Mouse (Mus musculus): Measurements from ENCODE around the gene Nnmt. TPM values are rescaled to one million over a fixed set of nuclear protein-coding genes. Genes with fewer than 3 reads are reported as not detected.

The Nnmt gene
- polyA plus RNA-seq (2015; fragmentation: Nextera tagmentation; extraction: Ambion mirVana), result 1.5 and 2.5 TPM in 2 replicates

GRCm38 (mm10) chr9:48604939-48605598 lies at the start of gene Nnmt:
Gene Nnmt (minus strand): TSS chr9:48605153.
- H3K36me3 ChIP-seq (ENCODE audit: control insufficient read depth, insufficient read depth, low read length), result no peaks in the 10 kb centered on the region

GRCm38 (mm10) chr9:48654730-48655129 lies 49.8 kb upstream of the Nnmt start:
- H3K27ac ChIP-seq (ENCODE audit: low read length), result no peak overlapping the region
- H3K9me3 ChIP-seq (ENCODE audit: control insufficient read depth, low read length), result peaks cover 4% of the 10 kb centered on the region
- no peak overlapping the region for H3K4me3 ChIP-seq (ENCODE audit: low read length)
- peaks cover 7% of the 10 kb centered on the region for H3K4me1 ChIP-seq (replicated peaks; ENCODE audit: control insufficient read depth, insufficient read depth, low read length)
- WGBS, result 23% methylated on average over 8 of the region's 8 CpGs
- H3K4me2 ChIP-seq (ENCODE audit: low read depth, low read length), result no peak overlapping the region
- H3K36me3 ChIP-seq (ENCODE audit: control insufficient read depth, insufficient read depth, low read length), result peaks cover 5% of the 10 kb centered on the region
- H3K9ac ChIP-seq (ENCODE audit: low read length), result no peak overlapping the region
- no peak for ATAC-seq (ENCODE audit: low read depth)
- no peaks in the 10 kb centered on the region; the same call in 1 of the 2 replicates for H3K27me3 ChIP-seq (ENCODE audit: control insufficient read depth, insufficient read depth, low read depth, low read length)

More at GRCm38 (mm10) chr9:48604939-48605598, at the start of gene Nnmt:
- ATAC-seq (ENCODE audit: low read depth), result no peak
- H3K9ac ChIP-seq (ENCODE audit: low read length), result no peak within 1 kb of the TSS
- H3K4me2 ChIP-seq (ENCODE audit: low read depth, low read length), result 0 out of 2 replicates have a peak within 1 kb of the TSS, but pooled peaks have one; percentile 13
- WGBS, result 20% methylated on average over 8 of the region's 8 CpGs
- H3K27ac ChIP-seq (ENCODE audit: low read length), result no peak within 1 kb of the TSS
- H3K9me3 ChIP-seq (ENCODE audit: control insufficient read depth, low read length), result no peaks in the 10 kb centered on the region
- no peaks in the 10 kb centered on the region; the same call in 1 of the 2 replicates for H3K4me1 ChIP-seq (replicated peaks; ENCODE audit: control insufficient read depth, insufficient read depth, low read length)
- no peak within 1 kb of the TSS for H3K4me3 ChIP-seq (ENCODE audit: low read length)
- H3K27me3 ChIP-seq (ENCODE audit: control insufficient read depth, insufficient read depth, low read depth, low read length), result no peaks in the 10 kb centered on the region

GRCm38 (mm10) chr9:48653399-48654070 lies 48.6 kb upstream of the Nnmt start:
- no peak overlapping the region for H3K4me2 ChIP-seq (ENCODE audit: low read depth, low read length)
- no peaks in the 10 kb centered on the region for H3K9me3 ChIP-seq (ENCODE audit: control insufficient read depth, low read length)
- ATAC-seq (ENCODE audit: low read depth), result no peak
- H3K27me3 ChIP-seq (ENCODE audit: control insufficient read depth, insufficient read depth, low read depth, low read length), result no peaks in the 10 kb centered on the region; the same call in 1 of the 2 replicates
- H3K36me3 ChIP-seq (ENCODE audit: control insufficient read depth, insufficient read depth, low read length), result no peaks in the 10 kb centered on the region
- H3K9ac ChIP-seq (ENCODE audit: low read length), result no peak overlapping the region
- peaks cover 16% of the 10 kb centered on the region for H3K4me1 ChIP-seq (replicated peaks; ENCODE audit: control insufficient read depth, insufficient read depth, low read length)
- H3K4me3 ChIP-seq (ENCODE audit: low read length), result no peak overlapping the region
- 32% methylated on average over 7 of the region's 7 CpGs for WGBS
- no peak overlapping the region for H3K27ac ChIP-seq (ENCODE audit: low read length)

- Histone ChIP-seq H3K9ac (ENCODE audit: low read length) (no peak overlapping the region), H3K27ac (ENCODE audit: low read length) (no peak overlapping the region), H3K4me3 (ENCODE audit: low read length) (no peak overlapping the region), H3K9me3 (ENCODE audit: control insufficient read depth, low read length) (no peaks in the 10 kb centered on the region), H3K4me2 (ENCODE audit: low read depth, low read length) (no peak overlapping the region), H3K36me3 (ENCODE audit: control insufficient read depth, insufficient read depth, low read length) (no peaks in the 10 kb centered on the region), H3K4me1 (replicated peaks; ENCODE audit: control insufficient read depth, insufficient read depth, low read length) (peaks cover 20% of the 10 kb centered on the region), H3K27me3 (ENCODE audit: control insufficient read depth, insufficient read depth, low read depth, low read length) (no peaks in the 10 kb centered on the region; the same call in 1 of the 2 replicates)
- 54% methylated on average over 4 of the region's 4 CpGs for WGBS
- no peak for ATAC-seq (ENCODE audit: low read depth)
These were observed 47.1 kb upstream of the Nnmt start for GRCm38 (mm10) chr9:48652026-48652425.

GRCm38 (mm10) chr9:48650846-48651245 lies 45.9 kb upstream of the Nnmt start:
- no peak for ATAC-seq (ENCODE audit: low read depth)
- WGBS, result 80% methylated on average over 2 of the region's 2 CpGs
- no peaks in the 10 kb centered on the region; the same call in 1 of the 2 replicates for H3K27me3 ChIP-seq (ENCODE audit: control insufficient read depth, insufficient read depth, low read depth, low read length)

GRCm38 (mm10) chr9:48649851-48650685 lies 45.1 kb upstream of the Nnmt start:
- Histone ChIP-seq H3K4me2 (ENCODE audit: low read depth, low read length) (peak overlapping the region; percentile 61), H3K27ac (ENCODE audit: low read length) (no peak overlapping the region), H3K9me3 (ENCODE audit: control insufficient read depth, low read length) (no peaks in the 10 kb centered on the region), H3K4me3 (ENCODE audit: low read length) (peak overlapping the region; percentile 45), H3K4me1 (replicated peaks; ENCODE audit: control insufficient read depth, insufficient read depth, low read length) (peaks cover 16% of the 10 kb centered on the region), H3K36me3 (ENCODE audit: control insufficient read depth, insufficient read depth, low read length) (no peaks in the 10 kb centered on the region), H3K9ac (ENCODE audit: low read length) (no peak overlapping the region; the same call in 1 of the 2 replicates), H3K27me3 (ENCODE audit: control insufficient read depth, insufficient read depth, low read depth, low read length) (no peaks in the 10 kb centered on the region; the same call in 1 of the 2 replicates)
- no peak for ATAC-seq (ENCODE audit: low read depth)
- 55% methylated on average over 16 of the region's 17 CpGs for whole genome bisulfite sequencing

More at GRCm38 (mm10) chr9:48650846-48651245, 45.9 kb upstream of the Nnmt start:
- no peak overlapping the region for H3K4me2 ChIP-seq (ENCODE audit: low read depth, low read length)
- H3K4me1 ChIP-seq (replicated peaks; ENCODE audit: control insufficient read depth, insufficient read depth, low read length), result peaks cover 17% of the 10 kb centered on the region
- no peaks in the 10 kb centered on the region for H3K36me3 ChIP-seq (ENCODE audit: control insufficient read depth, insufficient read depth, low read length)
- no peak overlapping the region for H3K27ac ChIP-seq (ENCODE audit: low read length)
- H3K9ac ChIP-seq (ENCODE audit: low read length), result no peak overlapping the region
- no peak overlapping the region for H3K4me3 ChIP-seq (ENCODE audit: low read length)
- no peaks in the 10 kb centered on the region for H3K9me3 ChIP-seq (ENCODE audit: control insufficient read depth, low read length)

DNA sequence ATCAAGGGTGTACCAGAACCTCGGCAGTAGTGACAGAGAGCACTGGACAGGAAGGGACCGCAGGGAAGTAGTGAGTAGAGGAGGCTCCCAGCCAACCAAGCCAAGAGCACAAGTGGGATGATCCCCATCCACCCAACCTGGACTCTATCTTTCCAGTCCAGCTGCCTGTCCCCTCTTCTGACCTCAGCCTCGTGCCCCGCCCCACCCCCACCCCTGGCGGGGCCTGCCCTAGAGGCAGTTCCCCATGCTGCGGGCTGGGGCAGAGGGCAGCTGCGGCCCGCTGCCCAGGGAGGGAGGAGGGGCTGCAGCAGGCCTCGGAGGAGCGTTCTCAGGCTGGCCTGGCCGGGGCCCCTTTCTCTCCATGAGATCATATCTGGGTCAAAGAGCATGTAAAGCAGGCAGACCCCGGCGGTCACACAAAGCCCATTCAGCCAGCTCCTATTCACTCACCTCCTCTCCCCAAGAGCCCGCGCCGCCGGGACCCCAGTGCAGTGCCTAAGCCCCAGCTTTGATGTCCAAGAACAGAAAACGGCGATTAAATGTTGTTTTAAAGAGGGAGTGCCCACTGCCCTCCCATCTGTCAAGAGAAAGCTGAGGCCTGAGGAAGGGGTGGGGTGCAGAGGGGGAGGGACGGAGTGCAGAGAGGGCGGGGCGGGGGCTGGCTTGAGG lies 44.3 kb upstream of the Nnmt start:
- ATAC-seq (ENCODE audit: low read depth), result peak; percentile 59
- no peaks in the 10 kb centered on the region for H3K36me3 ChIP-seq (ENCODE audit: control insufficient read depth, insufficient read depth, low read length)
- peak overlapping the region; percentile 45 for H3K4me3 ChIP-seq (ENCODE audit: low read length)
- peak overlapping the region; percentile 66 for H3K9ac ChIP-seq (ENCODE audit: low read length)
- no peak overlapping the region for H3K27ac ChIP-seq (ENCODE audit: low read length)
- no peaks in the 10 kb centered on the region for H3K9me3 ChIP-seq (ENCODE audit: control insufficient read depth, low read length)
- peak overlapping the region; percentile 61 for H3K4me2 ChIP-seq (ENCODE audit: low read depth, low read length)
- H3K27me3 ChIP-seq (ENCODE audit: control insufficient read depth, insufficient read depth, low read depth, low read length), result no peaks in the 10 kb centered on the region; the same call in 1 of the 2 replicates
- H3K4me1 ChIP-seq (replicated peaks; ENCODE audit: control insufficient read depth, insufficient read depth, low read length), result peaks cover 16% of the 10 kb centered on the region
- 5% methylated on average over 17 of the region's 22 CpGs for WGBS

DNA sequence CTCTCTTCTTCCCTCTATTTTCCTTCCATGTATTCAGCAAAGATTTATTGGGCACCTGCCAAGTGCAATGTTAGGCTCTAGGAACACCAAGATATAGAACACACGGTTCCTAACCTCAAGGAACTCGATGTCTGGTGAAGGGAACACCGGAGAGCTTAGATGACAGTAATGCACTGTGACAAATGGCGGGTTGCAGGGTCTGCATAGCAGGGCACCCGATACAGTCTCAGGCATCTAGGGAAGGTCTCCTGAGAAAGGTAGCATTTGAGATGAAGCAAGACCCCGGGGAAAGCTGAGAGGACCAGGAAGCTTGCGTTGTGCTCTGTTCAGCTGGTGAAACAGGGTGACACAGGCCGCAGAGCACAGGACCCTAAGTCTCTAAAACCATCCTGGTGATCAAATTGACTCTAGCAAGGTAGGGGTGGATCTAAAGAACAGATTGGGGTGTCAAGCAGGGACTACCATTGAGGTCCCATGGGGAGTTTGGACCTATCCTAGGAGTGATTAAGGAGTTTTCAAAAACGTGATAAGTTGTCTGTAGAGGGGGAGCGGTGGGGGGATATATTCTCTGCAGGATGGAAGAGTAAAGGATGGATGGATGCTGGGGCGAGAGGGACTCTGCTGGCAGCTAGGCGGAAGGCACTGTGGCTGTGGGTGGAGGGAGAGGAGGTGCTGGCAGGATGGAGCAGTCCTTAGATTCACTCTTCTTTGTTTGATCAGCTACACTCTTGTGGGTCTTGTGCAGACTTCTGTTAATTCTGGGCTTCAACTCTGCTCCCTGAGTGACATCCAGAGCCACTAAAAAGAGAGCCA lies 43.5 kb upstream of the Nnmt start:
- Histone ChIP-seq H3K4me3 (ENCODE audit: low read length) (peak overlapping the region; percentile 45), H3K4me1 (replicated peaks; ENCODE audit: control insufficient read depth, insufficient read depth, low read length) (peaks cover 16% of the 10 kb centered on the region), H3K9ac (ENCODE audit: low read length) (peak overlapping the region; percentile 66), H3K4me2 (ENCODE audit: low read depth, low read length) (peak overlapping the region; percentile 61), H3K27me3 (ENCODE audit: control insufficient read depth, insufficient read depth, low read depth, low read length) (no peaks in the 10 kb centered on the region; the same call in 1 of the 2 replicates), H3K9me3 (ENCODE audit: control insufficient read depth, low read length) (no peaks in the 10 kb centered on the region), H3K27ac (ENCODE audit: low read length) (no peak overlapping the region), H3K36me3 (ENCODE audit: control insufficient read depth, insufficient read depth, low read length) (no peaks in the 10 kb centered on the region)
- 51% methylated on average over 12 of the region's 12 CpGs for WGBS
- ATAC-seq (ENCODE audit: low read depth), result peak; percentile 6; the same call in 1 of the 2 replicates

Data from lung, embryonic 16.5 days (tissue).